ENCODE assay signal across 8 mouse cellular contexts in the genomic region with DNA sequence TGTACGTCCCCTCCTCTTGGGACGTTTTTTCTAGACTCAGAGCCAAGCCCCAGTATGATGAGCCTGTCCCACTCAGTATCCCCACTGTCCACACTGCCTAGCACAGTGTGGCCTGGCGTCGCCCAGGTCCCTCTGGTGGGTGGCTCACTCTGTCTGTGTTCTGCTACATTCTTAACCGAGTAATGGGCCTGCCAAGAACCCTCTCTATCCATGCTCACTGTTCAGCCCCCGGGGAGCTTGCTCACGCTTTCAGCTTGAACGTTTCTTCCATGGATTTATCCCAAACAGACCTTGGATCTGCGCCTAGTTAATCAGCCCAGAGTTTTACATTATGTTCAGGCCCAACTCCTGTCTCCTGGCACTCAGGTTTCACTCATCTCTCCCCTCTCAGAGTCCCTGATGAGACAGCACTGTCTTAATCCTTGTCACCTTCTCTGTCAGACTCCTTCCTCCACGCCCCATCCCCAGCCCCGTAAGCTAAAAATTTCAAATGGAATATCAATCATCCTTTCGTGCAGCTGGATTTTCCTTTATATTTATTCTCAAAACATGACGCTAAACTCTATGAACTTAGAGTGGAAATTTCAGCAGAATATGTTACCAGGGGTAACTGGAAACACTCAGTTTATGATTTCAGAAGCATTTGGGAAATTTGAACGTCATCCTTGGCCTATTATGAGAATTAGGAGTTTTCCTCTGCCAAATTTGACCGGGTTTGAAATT.
A peak's percentile ranks its signal among the peaks of the same experiment; 100 is the strongest.
DNase-seq lines count a peak whose midpoint lies in the region; ATAC-seq lines count a peak whose summit lies in the region.
"Had no signal": no experiment of that assay in that cellular context is flagged by ENCODE, and none has a peak within 500 bp of the region (broad histone marks: within the 10 kb centered on the region; RNA-seq: fewer than 3 reads in every experiment).

No protein-coding gene starts in this region.

- no peaks in the 10 kb centered on the region for H3K36me3 ChIP-seq in forebrain, embryonic 11.5 days (ENCODE audit: control insufficient read depth, insufficient read depth, low read length)
- 0 out of 2 replicates have a peak, but pooled peaks cover 5% of the 10 kb centered on the region for H3K36me3 ChIP-seq in midbrain, embryonic 15.5 days (replicated peaks)

- 0 out of 2 replicates have a peak overlapping the region, but pooled peaks have one; percentile 93 for H3K27ac ChIP-seq in forebrain, embryonic 11.5 days (ENCODE audit: low read depth, low read length)
- H3K27ac ChIP-seq in midbrain, embryonic 15.5 days, result peak overlapping the region; percentile 96

- ATAC-seq in forebrain, embryonic 11.5 days (replicated peaks; ENCODE audit: low FRiP score), result no peak
- ATAC-seq in midbrain, embryonic 15.5 days (replicated peaks), result peak; percentile 32

- peak; percentile 45 for DNase-seq in lung, postnatal 10 days
- no peak for DNase-seq in lung, postnatal 14 days
- no peak for DNase-seq in forebrain, embryonic 11.5 days (ENCODE audit: low spot score)
- DNase-seq in heart, postnatal 10 days, result peak; percentile 66 to 67
- no peak for DNase-seq in urinary bladder, postnatal 10 days (ENCODE audit: low spot score)
- no peak for DNase-seq in thymus, postnatal 0 days (ENCODE audit: low spot score)

- H3K9me3 ChIP-seq in forebrain, embryonic 11.5 days (ENCODE audit: control insufficient read depth, low read length), result no peaks in the 10 kb centered on the region
- H3K9me3 ChIP-seq in midbrain, embryonic 15.5 days, result no peaks in the 10 kb centered on the region

- 77% methylated on average over 15 of the region's 15 CpGs for WGBS in forebrain, embryonic 11.5 days
- WGBS in midbrain, embryonic 15.5 days, result 44% methylated on average over 15 of the region's 15 CpGs

- no peak overlapping the region for H3K9ac ChIP-seq in forebrain, embryonic 11.5 days (ENCODE audit: low read length)
- H3K9ac ChIP-seq in midbrain, embryonic 15.5 days, result peak overlapping the region; percentile 25

- H3K4me1 ChIP-seq in forebrain, embryonic 11.5 days (replicated peaks; ENCODE audit: control insufficient read depth, insufficient read depth, low read length), result peaks cover 17% of the 10 kb centered on the region
- H3K4me1 ChIP-seq in midbrain, embryonic 15.5 days, result peaks cover 56% of the 10 kb centered on the region

- peaks cover 3% of the 10 kb centered on the region for H3K27me3 ChIP-seq in forebrain, embryonic 11.5 days (ENCODE audit: control insufficient read depth, insufficient read depth, low read length)
- H3K27me3 ChIP-seq in midbrain, embryonic 15.5 days (replicated peaks), result no peaks in the 10 kb centered on the region

- H3K4me3 ChIP-seq in forebrain, embryonic 11.5 days (ENCODE audit: low read depth, low read length), result no peak overlapping the region
- H3K4me3 ChIP-seq in midbrain, embryonic 15.5 days, result no peak overlapping the region
- H3K4me3 ChIP-seq: myocyte had no signal

- no peak overlapping the region for H3K4me2 ChIP-seq in forebrain, embryonic 11.5 days (ENCODE audit: low read depth, low read length, severe bottlenecking)
- no peak overlapping the region for H3K4me2 ChIP-seq in midbrain, embryonic 15.5 days

- intact Hi-C loops in heart, postnatal 10 days (cut with DNase I), result loop anchor here (5.0 kb wide), 2 partner anchors 85 to 190 kb away; a partner anchor contains a TSS

Comparison
In these comparisons a context has a peak if more than half of its experiments do, and no peak if none do; other contexts are left out.
1. DNase-seq: peak in lung, postnatal 10 days (single experiment) and heart, postnatal 10 days (2 of 2); none in lung, postnatal 14 days (single experiment), forebrain, embryonic 11.5 days (single experiment), urinary bladder, postnatal 10 days (single experiment) and thymus, postnatal 0 days (single experiment).